27 mouse cellular contexts compared by ENCODE assay signal in the genomic region with DNA sequence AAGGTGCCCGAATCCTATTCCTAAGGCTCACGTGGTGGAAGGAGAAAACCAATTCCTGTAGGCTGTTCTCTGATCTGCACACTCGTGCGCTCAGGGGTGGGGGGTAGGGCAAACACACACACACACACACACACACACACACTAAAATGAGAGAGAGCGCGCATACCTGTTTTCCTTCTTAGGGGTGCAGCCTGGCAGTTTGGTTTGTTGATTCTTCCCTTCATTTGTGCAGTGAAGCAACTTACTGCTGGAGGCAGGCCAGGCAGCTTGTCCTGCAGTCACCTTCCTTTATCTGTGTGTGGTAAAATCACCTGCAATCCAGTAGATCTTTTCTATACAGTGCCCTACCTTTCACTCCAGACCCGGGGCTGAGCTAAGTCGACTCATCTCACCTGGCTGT. TPM values are rescaled to one million over a fixed set of nuclear protein-coding genes. Genes with fewer than 3 reads are reported as not detected.
DNase-seq lines count a peak whose midpoint lies in the region; ATAC-seq and TF ChIP-seq lines count a peak whose summit lies in the region.
"Had no signal": no experiment of that assay in that cellular context is flagged by ENCODE, and none has a peak within 500 bp of the region (broad histone marks: within the 10 kb centered on the region; RNA-seq: fewer than 3 reads in every experiment).

No protein-coding gene starts in this region.

- no peak overlapping the region for H3K9ac ChIP-seq in liver, postnatal 0 days (replicated peaks)
- no peak overlapping the region for H3K9ac ChIP-seq in liver, embryonic 11.5 days (ENCODE audit: low read depth, low read length)
- H3K9ac ChIP-seq: embryonic facial prominence, embryonic 13.5 days; forebrain, embryonic 13.5 days; heart, embryonic 13.5 days; hindbrain, embryonic 14.5 days had no signal

- no peaks in the 10 kb centered on the region for H3K9me3 ChIP-seq in liver, postnatal 0 days (ENCODE audit: low read length)
- H3K9me3 ChIP-seq in liver, embryonic 11.5 days (ENCODE audit: control insufficient read depth, low read length) = no peaks in the 10 kb centered on the region
- H3K9me3 ChIP-seq: embryonic facial prominence, embryonic 13.5 days; forebrain, embryonic 10.5 days; forebrain, embryonic 13.5 days; heart, embryonic 10.5 days; heart, embryonic 13.5 days had no signal

- H3K27me3 ChIP-seq in liver, postnatal 0 days (ENCODE audit: insufficient read depth, low read length) = no peaks in the 10 kb centered on the region
- H3K27me3 ChIP-seq in liver, embryonic 11.5 days (replicated peaks; ENCODE audit: control insufficient read depth, insufficient read depth, low read length) = peaks cover 5% of the 10 kb centered on the region; the same call in 1 of the 2 replicates
- H3K27me3 ChIP-seq: heart, embryonic 13.5 days; Patski had no signal

- H3K4me2 ChIP-seq in liver, postnatal 0 days (ENCODE audit: low read depth, low read length) = no peak overlapping the region
- H3K4me2 ChIP-seq in liver, embryonic 11.5 days = no peak overlapping the region
- H3K4me2 ChIP-seq: embryonic facial prominence, embryonic 13.5 days; forebrain, embryonic 13.5 days; heart, embryonic 13.5 days; hindbrain, embryonic 14.5 days had no signal

- WGBS in liver, postnatal 0 days (ENCODE audit: insufficient replicate concordance) = 63% methylated on average over 8 of the region's 8 CpGs
- WGBS in liver, embryonic 11.5 days = 80% methylated on average over 8 of the region's 8 CpGs

- peak; percentile 53 for ATAC-seq in liver, postnatal 0 days
- ATAC-seq in liver, embryonic 11.5 days (replicated peaks; ENCODE audit: low FRiP score) = no peak
- ATAC-seq: forebrain, embryonic 13.5 days; forebrain, embryonic 16.5 days; Patski had no signal

- no peak for TF ChIP-seq CTCF in liver, postnatal 0 days (IDR thresholded peaks at IDR 0.05; ENCODE audit: low read depth)

- H3K36me3 ChIP-seq in liver, postnatal 0 days (replicated peaks; ENCODE audit: insufficient read depth, low read length) = no peaks in the 10 kb centered on the region
- no peaks in the 10 kb centered on the region for H3K36me3 ChIP-seq in liver, embryonic 11.5 days (ENCODE audit: control insufficient read depth, insufficient read depth, low read length)
- H3K36me3 ChIP-seq: embryonic facial prominence, embryonic 13.5 days; forebrain, embryonic 10.5 days; G1E; heart, embryonic 10.5 days; heart, embryonic 13.5 days had no signal

- H3K27ac ChIP-seq in liver, postnatal 0 days (ENCODE audit: low read depth) = peak overlapping the region; percentile 22; the same call in 1 of the 2 replicates
- no peak overlapping the region for H3K27ac ChIP-seq in liver, embryonic 11.5 days (ENCODE audit: low read depth, low read length)
- H3K27ac ChIP-seq: embryonic facial prominence, embryonic 13.5 days; forebrain, embryonic 13.5 days; heart, adult 2 months; heart, embryonic 10.5 days; heart, embryonic 13.5 days; hindbrain, embryonic 14.5 days had no signal

- no peak for TF ChIP-seq EP300 in liver, postnatal 0 days (IDR thresholded peaks at IDR 0.05; ENCODE audit: low read depth)

- DNase-seq in kidney, adult 18-20 months = peak; percentile 7
- no peak for DNase-seq in kidney, postnatal 4 days
- DNase-seq in liver, postnatal 0 days = peak; percentile 67
- DNase-seq in liver, embryonic 11.5 days (ENCODE audit: low spot score) = no peak
- peak; percentile 35 for DNase-seq in urinary bladder, postnatal 14 days (ENCODE audit: low spot score)
- no peak for DNase-seq in urinary bladder, postnatal 10 days (ENCODE audit: low spot score)
- DNase-seq in cerebellum, postnatal 36 days = no peak
- DNase-seq: adrenal gland, postnatal 10 days; adrenal gland, postnatal 36 days; B cell, adult 2 months; cerebellum, adult 18-20 months; cerebellum, adult 9-10 months; cerebellum, postnatal 14 days; gastrocnemius, postnatal 10 days; gastrocnemius, postnatal 36 days; heart, adult 2 months; heart, postnatal 14 days; heart, postnatal 4 days had no signal

- H3K4me3 ChIP-seq in liver, postnatal 0 days (ENCODE audit: low read depth, low read length) = no peak overlapping the region
- no peak overlapping the region for H3K4me3 ChIP-seq in liver, embryonic 11.5 days (ENCODE audit: low read depth, low read length)
- H3K4me3 ChIP-seq: embryonic facial prominence, embryonic 13.5 days; forebrain, embryonic 10.5 days; forebrain, embryonic 13.5 days; heart, adult 2 months; heart, embryonic 10.5 days; heart, embryonic 13.5 days had no signal

- peaks cover 10% of the 10 kb centered on the region; the same call in 1 of the 2 replicates for H3K4me1 ChIP-seq in liver, postnatal 0 days (ENCODE audit: insufficient read depth)
- peaks cover 6% of the 10 kb centered on the region; the same call in 1 of the 2 replicates for H3K4me1 ChIP-seq in liver, embryonic 11.5 days (replicated peaks; ENCODE audit: control insufficient read depth, insufficient read depth, low read length)

RNA-seq across cellular contexts. Expression of gene Rab4a, which starts 48.9 kb away (rescaled TPM):
- polyA plus RNA-seq in liver, postnatal 0 days (2015; fragmentation: Nextera tagmentation; extraction: Ambion mirVana) = 30.4 and 36.3 TPM in 2 replicates
- 61.8 and 65.9 TPM in 2 replicates for polyA plus RNA-seq in liver, embryonic 11.5 days (2014; fragmentation: Nextera tagmentation; extraction: Ambion mirVana)

Comparison
In these comparisons a context has a peak if more than half of its experiments do, and no peak if none do; other contexts are left out.
1. DNase-seq: peak in kidney, adult 18-20 months (single experiment), liver, postnatal 0 days (single experiment) and urinary bladder, postnatal 14 days (single experiment); none in kidney, postnatal 4 days (0 of 2), liver, embryonic 11.5 days (single experiment), urinary bladder, postnatal 10 days (single experiment) and cerebellum, postnatal 36 days (0 of 2).